Mouse (Mus musculus) hindbrain, embryonic 15.5 days (tissue): ENCODE measurements around the gene Rprml. TPM values are rescaled to one million over a fixed set of nuclear protein-coding genes. Genes with fewer than 3 reads are reported as not detected.

Experiments used
- ATAC-seq: fragments of 200-750 bp; cut with Nextera tagmentation; 2 replicates; pipeline ENCODE4 v1.8.0; 2017; ENCODE audit warnings: low read depth, moderate number of reproducible peaks, moderate TSS enrichment; ENCODE audit not compliant: low FRiP score
- H3K27ac ChIP-seq: fragments of 300-500 bp; sonication (generic); replicated peaks from 2 replicates; pipeline ENCODE4 v1.5.1; 2015; ENCODE audit warnings: mild to moderate bottlenecking, inconsistent platforms
- H3K27me3 ChIP-seq: fragments of 300-500 bp; sonication (generic); 2 replicates; pipeline ENCODE4 v1.6.1; 2015; ENCODE audit warnings: control low read depth, inconsistent platforms
- H3K36me3 ChIP-seq: fragments of 300-500 bp; sonication (generic); 2 replicates; pipeline ENCODE4 v1.6.1; 2015; ENCODE audit warnings: control low read depth, inconsistent platforms
- H3K4me1 ChIP-seq: fragments of 300-500 bp; sonication (generic); replicated peaks from 2 replicates; pipeline ENCODE4 v1.6.1; 2015; ENCODE audit warnings: control low read depth, inconsistent platforms
- H3K4me2 ChIP-seq: fragments of 300-500 bp; sonication (generic); 2 replicates; pipeline ENCODE4 v1.6.1; 2015; ENCODE audit warnings: moderate library complexity, mild to moderate bottlenecking, inconsistent platforms
- H3K4me3 ChIP-seq: fragments of 300-500 bp; sonication (generic); 2 replicates; pipeline ENCODE4 v1.5.1; 2015; ENCODE audit warnings: mild to moderate bottlenecking, inconsistent platforms
- H3K9ac ChIP-seq: fragments of 300-500 bp; sonication (generic); 2 replicates; pipeline ENCODE4 v1.6.1; 2015; ENCODE audit warnings: inconsistent platforms
- H3K9me3 ChIP-seq: fragments of 300-500 bp; sonication (generic); 2 replicates; pipeline ENCODE4 v1.6.1; 2016; ENCODE audit warnings: control low read depth, inconsistent platforms
- WGBS: fragments of 180-500 bp; shearing (Covaris S2); methylation state at CpG from one replicate; pipeline ENCODE4 v1.1.7; 2015; 5-methylcytosine and 5-hydroxymethylcytosine counted together
- polyA plus RNA-seq: library from polyadenylated mRNA; unstranded; fragments of >200 nt; fragmentation: Nextera tagmentation; extraction: Ambion mirVana; gene quantifications from 2 replicates; pipeline ENCODE4 v1.2.1, GENCODE M21; 2015

Rprml gene
- polyA plus RNA-seq, 1 experiment from 2014 or later, result 2.2 TPM

DNA sequence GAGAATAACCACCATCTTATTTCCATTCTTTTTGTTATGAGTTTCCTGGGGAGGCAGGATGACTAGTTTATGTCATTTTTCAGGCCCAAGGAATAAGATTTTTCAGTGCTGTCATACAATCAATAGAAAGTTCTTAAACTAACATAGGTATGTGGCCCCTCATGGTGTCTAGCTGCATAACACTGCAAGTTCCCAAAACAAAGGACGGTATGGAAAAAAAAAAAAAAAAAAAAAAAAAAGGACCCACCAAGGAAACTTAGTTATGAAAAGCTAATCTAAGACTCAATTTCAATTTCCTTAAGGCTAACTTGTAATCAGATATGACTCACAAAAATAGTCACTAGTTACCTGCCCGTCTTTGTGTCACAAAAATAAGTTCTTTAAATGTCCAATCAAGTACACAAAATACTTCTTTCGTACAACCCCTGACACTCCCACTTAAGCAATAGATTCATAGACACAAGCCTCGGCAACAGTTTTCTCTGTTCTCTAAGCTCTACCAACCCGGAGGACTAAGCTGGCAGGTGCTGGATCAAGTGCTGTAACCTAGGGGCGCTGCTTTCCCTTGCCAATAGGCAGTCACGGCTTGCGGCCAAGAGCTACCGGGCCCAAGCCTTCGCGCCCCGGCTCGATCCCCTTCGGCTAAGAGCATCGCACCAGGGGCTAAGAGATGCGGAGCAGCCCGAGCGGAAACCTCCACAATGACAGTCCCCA lies 47.6 kb downstream of the Rprml start:
- Histone ChIP-seq H3K4me1 (peaks cover 26% of the 10 kb centered on the region), H3K9me3 (no peaks in the 10 kb centered on the region), H3K4me3 (peak overlapping the region; percentile 64), H3K9ac (peak overlapping the region; percentile 77), H3K27ac (peak overlapping the region; percentile 100), H3K4me2 (peak overlapping the region; percentile 56), H3K36me3 (no peaks in the 10 kb centered on the region), H3K27me3 (no peaks in the 10 kb centered on the region)
- 1% methylated on average over 18 of the region's 18 CpGs for WGBS
- ATAC-seq, result peak; percentile 76

- H3K36me3 ChIP-seq, result no peaks in the 10 kb centered on the region
- WGBS, result under 1% methylated on average over 57 of the region's 57 CpGs
These were observed 48.3 kb downstream of the Rprml start, which contains the start of gene Gosr2 for GRCm38 (mm10) chr11:103697565-103698176. TSS of gene Gosr2 (minus strand) at chr11:103697898.

DNA sequence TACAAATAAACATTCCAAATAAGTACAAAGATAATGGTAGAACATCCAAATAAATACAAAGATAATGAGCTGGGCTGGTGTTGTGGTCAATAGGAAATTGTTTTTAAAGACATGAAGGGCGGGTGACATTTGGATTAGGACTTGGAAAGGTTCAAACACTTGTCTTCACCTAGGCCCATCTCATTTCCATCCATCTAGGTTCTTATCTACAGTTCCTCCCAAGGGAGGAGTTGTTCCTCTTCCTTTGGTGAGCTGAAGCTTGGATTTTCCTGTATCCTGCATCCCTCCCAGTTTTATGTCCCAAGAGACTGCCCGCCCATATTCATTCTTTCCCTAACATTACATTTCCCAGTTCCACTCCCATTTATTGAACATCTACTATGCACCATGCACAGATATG lies 48.9 kb downstream of the Rprml start:
- no peaks in the 10 kb centered on the region for H3K36me3 ChIP-seq
- H3K27me3 ChIP-seq, result no peaks in the 10 kb centered on the region
- WGBS, result 68% methylated on average over 2 of the region's 2 CpGs
- peak overlapping the region; percentile 100 for H3K27ac ChIP-seq
- no peaks in the 10 kb centered on the region for H3K9me3 ChIP-seq
- H3K4me3 ChIP-seq, result peak overlapping the region; percentile 64
- peak overlapping the region; percentile 77 for H3K9ac ChIP-seq
- peak overlapping the region; percentile 56 for H3K4me2 ChIP-seq
- peaks cover 26% of the 10 kb centered on the region for H3K4me1 ChIP-seq
- ATAC-seq, result no peak

More at GRCm38 (mm10) chr11:103697565-103698176, 48.3 kb downstream of the Rprml start, which contains the start of gene Gosr2:
- H3K9me3 ChIP-seq, result no peaks in the 10 kb centered on the region
- peaks cover 26% of the 10 kb centered on the region for H3K4me1 ChIP-seq
- no peaks in the 10 kb centered on the region for H3K27me3 ChIP-seq
- H3K27ac ChIP-seq, result peak within 1 kb of the TSS; percentile 100
- H3K9ac ChIP-seq, result peak within 1 kb of the TSS; percentile 77
- peak within 1 kb of the TSS; percentile 64 for H3K4me3 ChIP-seq
- peak within 1 kb of the TSS; percentile 56 for H3K4me2 ChIP-seq
- peak; percentile 98 for ATAC-seq

Other genes with a start within 250 kb of the Rprml start
- gene Plekhm1, start 236.9 kb upstream of the Rprml start, polyA plus RNA-seq, result 9.8 and 10.0 TPM in 2 replicates
- gene Lrrc37a, start 145.0 kb upstream of the Rprml start, polyA plus RNA-seq, result not detected in 2 replicates
- gene Gm884, start 28.4 kb upstream of the Rprml start, polyA plus RNA-seq, result not detected in 2 replicates
- gene Lyzl6, start 10.7 kb upstream of the Rprml start, polyA plus RNA-seq, result not detected in 2 replicates
- gene Gosr2, start 48.3 kb downstream of the Rprml start, polyA plus RNA-seq, result 87.3 and 87.8 TPM in 2 replicates
- gene Wnt9b, start 100.3 kb downstream of the Rprml start, polyA plus RNA-seq, result 0.32 and 0.37 TPM in 2 replicates
- gene Wnt3, start 124.6 kb downstream of the Rprml start, polyA plus RNA-seq, result 9.4 and 11.0 TPM in 2 replicates